Mouse (Mus musculus): ENCODE measurements at regions not wholly inside any gene's neighbourhood (a gene's known extent, or its start where the extent isn't known, plus 50 kb on each side); places are given as distances from the start of the nearest gene placed in this dataset.

DNA sequence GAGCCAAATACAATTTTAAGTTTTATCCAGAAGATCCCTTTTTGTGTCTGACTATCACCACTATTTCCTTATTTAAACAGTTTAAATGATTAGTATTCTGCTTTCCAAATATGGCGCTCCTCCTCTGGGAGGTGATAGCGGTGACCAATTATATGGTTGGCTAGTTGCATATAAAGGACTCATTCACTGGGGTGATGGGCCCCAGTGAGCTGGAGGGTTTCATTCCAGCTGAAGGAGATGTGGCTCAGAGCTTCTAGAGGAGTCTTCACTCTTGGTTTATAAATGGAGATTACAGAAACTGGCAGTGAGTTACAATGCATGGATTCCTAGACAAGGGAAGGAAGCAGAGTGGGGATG, 50.7 kb upstream of the Gm7361 start:
- Histone ChIP-seq H3K36me3 (ENCODE audit: control insufficient read depth, insufficient read depth, low read length) (no peaks in the 10 kb centered on the region), H3K4me2 (ENCODE audit: low read length) (no peak overlapping the region), H3K4me1 (ENCODE audit: control insufficient read depth, insufficient read depth, low read length) (peaks cover 11% of the 10 kb centered on the region), H3K4me3 (ENCODE audit: low read depth, low read length) (no peak overlapping the region), H3K9ac (ENCODE audit: low read depth, low read length) (no peak overlapping the region), H3K27ac (ENCODE audit: low read length) (no peak overlapping the region), H3K9me3 (replicated peaks; ENCODE audit: control insufficient read depth, low read length, poor library complexity, severe bottlenecking) (no peaks in the 10 kb centered on the region), H3K27me3 (ENCODE audit: control insufficient read depth, insufficient read depth, low read depth, low read length) (no peaks in the 10 kb centered on the region)
- no peak for ATAC-seq
- WGBS = 13% methylated on average over 2 of the region's 2 CpGs

DNA sequence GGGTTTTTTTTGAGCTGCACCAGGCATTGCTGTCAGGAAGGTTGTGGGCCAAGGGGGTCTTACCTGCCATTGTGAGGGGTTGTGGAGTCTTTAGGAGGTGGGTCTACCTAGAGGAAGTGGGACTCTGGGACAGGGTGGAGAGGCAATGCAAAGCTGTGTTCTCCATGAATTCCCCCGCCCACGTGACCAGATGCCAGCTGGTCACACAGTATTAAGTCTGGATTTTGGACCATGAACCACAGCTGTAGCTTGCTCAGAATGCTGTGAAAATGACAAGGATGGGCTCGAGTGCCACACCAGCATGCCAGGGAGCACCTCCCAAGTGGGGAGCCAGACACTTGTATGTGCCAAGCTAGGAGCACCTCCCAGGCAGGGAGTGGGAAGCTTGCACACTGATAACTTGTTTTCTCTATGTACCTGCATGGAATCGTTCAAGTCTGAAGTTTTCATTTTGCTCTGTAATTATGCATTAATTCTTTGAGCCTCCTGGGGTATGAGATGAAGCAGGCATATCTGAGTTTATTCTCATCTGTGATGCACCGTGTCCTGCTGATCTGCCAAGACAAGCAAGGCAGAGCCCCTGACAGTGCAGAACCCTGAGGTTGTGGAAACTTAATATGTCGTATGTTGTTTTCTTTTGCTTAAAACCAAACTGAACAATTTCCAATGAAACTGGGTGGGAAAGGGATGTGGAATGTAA, 51.3 kb upstream of the Gm7361 start:
- H3K36me3 ChIP-seq (ENCODE audit: control insufficient read depth, insufficient read depth, low read length) = no peaks in the 10 kb centered on the region
- H3K4me2 ChIP-seq (ENCODE audit: low read length) = no peak overlapping the region
- no peaks in the 10 kb centered on the region for H3K9me3 ChIP-seq (replicated peaks; ENCODE audit: control insufficient read depth, low read length, poor library complexity, severe bottlenecking)
- WGBS = 50% methylated on average over 6 of the region's 6 CpGs
- H3K4me1 ChIP-seq (ENCODE audit: control insufficient read depth, insufficient read depth, low read length) = peaks cover 8% of the 10 kb centered on the region; the same call in 1 of the 2 replicates
- no peak for ATAC-seq
- no peak overlapping the region for H3K4me3 ChIP-seq (ENCODE audit: low read depth, low read length)
- no peak overlapping the region for H3K9ac ChIP-seq (ENCODE audit: low read depth, low read length)
- H3K27ac ChIP-seq (ENCODE audit: low read length) = no peak overlapping the region
- no peaks in the 10 kb centered on the region for H3K27me3 ChIP-seq (ENCODE audit: control insufficient read depth, insufficient read depth, low read depth, low read length)

DNA sequence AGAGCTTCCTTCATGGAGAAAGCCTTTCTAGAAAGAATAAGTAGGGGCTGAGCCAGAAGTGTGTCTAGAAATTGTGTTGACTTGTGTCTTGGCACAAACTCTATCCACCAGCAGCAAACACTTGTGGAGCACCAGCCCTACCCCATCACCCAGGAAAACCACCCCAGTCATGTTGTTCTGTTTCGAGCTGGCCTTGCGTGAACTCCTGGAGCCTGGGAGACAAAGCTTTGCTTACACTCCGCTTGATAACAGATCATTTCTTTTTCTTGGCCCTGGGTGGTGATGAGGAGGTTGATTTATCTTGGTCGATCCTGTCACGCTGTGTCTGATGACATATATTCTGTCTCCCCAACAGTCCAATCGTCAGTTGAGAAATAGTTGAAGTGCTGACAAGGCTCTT, 55.0 kb upstream of the Gm7361 start:
- H3K27ac ChIP-seq (ENCODE audit: low read length) = no peak overlapping the region
- H3K9ac ChIP-seq (ENCODE audit: low read depth, low read length) = no peak overlapping the region
- H3K4me1 ChIP-seq (ENCODE audit: control insufficient read depth, insufficient read depth, low read length) = no peaks in the 10 kb centered on the region
- H3K4me3 ChIP-seq (ENCODE audit: low read depth, low read length) = no peak overlapping the region
- no peaks in the 10 kb centered on the region for H3K9me3 ChIP-seq (replicated peaks; ENCODE audit: control insufficient read depth, low read length, poor library complexity, severe bottlenecking)
- ATAC-seq = no peak
- no peaks in the 10 kb centered on the region for H3K36me3 ChIP-seq (ENCODE audit: control insufficient read depth, insufficient read depth, low read length)
- no peak overlapping the region for H3K4me2 ChIP-seq (ENCODE audit: low read length)
- no peaks in the 10 kb centered on the region for H3K27me3 ChIP-seq (ENCODE audit: control insufficient read depth, insufficient read depth, low read depth, low read length)
- 89% methylated on average over 6 of the region's 6 CpGs for WGBS

DNA sequence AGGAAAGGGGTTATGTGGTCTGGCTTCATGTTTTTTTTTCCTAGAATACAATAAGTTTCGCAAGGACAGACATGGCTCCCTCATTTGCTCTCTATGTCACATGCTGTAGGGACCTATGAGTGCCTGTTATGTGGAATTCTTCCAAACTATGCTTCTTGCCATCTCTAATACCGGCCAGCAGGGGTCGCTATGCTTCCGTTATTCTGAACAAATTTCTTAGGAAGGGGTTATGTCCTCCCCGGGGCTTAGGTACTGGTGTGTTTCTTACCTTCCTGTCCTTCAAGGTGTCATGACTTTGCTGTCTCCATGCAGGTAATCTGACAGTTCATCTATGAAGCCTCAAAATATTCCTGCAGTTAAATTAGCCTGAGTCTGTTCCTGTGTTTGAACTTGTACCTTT, 68.1 kb upstream of the Gm7361 start:
- peaks cover 3% of the 10 kb centered on the region; the same call in 1 of the 2 replicates for H3K4me1 ChIP-seq (ENCODE audit: control insufficient read depth, insufficient read depth, low read length)

DNA sequence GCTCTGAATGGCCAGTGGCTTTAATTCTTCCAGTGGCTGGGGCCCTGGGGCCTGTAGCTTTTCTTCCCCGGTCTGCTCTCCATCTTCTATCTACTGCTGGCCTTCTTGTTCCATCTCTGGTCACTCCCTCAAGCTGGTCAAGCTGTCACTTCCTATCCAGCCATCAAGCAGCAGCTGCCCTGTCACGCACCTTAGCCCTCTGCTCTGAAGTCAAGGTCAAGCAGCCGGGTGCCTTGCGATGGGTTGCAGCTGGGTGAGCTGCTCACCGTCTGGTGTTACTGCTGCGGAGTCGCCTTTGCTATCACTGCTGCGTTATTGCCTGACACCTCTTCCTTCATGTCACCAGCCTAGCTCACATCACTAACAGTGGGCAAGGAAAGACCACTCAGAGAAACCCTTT, 66.0 kb upstream of the Gm10220 start:
- peaks cover 3% of the 10 kb centered on the region; the same call in 1 of the 2 replicates for H3K4me1 ChIP-seq (ENCODE audit: control insufficient read depth, insufficient read depth, low read length)
- H3K27ac ChIP-seq (ENCODE audit: low read length) = no peak overlapping the region
- no peak overlapping the region for H3K4me3 ChIP-seq (ENCODE audit: low read depth, low read length)
- no peak for ATAC-seq
- no peaks in the 10 kb centered on the region for H3K27me3 ChIP-seq (ENCODE audit: control insufficient read depth, insufficient read depth, low read depth, low read length)
- H3K36me3 ChIP-seq (ENCODE audit: control insufficient read depth, insufficient read depth, low read length) = no peaks in the 10 kb centered on the region
- WGBS = 85% methylated on average over 8 of the region's 8 CpGs
- H3K9ac ChIP-seq (ENCODE audit: low read depth, low read length) = no peak overlapping the region
- 0 out of 2 replicates have a peak, but pooled peaks cover 5% of the 10 kb centered on the region for H3K9me3 ChIP-seq (replicated peaks; ENCODE audit: control insufficient read depth, low read length, poor library complexity, severe bottlenecking)
- H3K4me2 ChIP-seq (ENCODE audit: low read length) = no peak overlapping the region

More for the DNA sequence above, 68.1 kb upstream of the Gm7361 start:
- no peak overlapping the region for H3K4me3 ChIP-seq (ENCODE audit: low read depth, low read length)
- H3K36me3 ChIP-seq (ENCODE audit: control insufficient read depth, insufficient read depth, low read length) = no peaks in the 10 kb centered on the region
- no peaks in the 10 kb centered on the region for H3K9me3 ChIP-seq (replicated peaks; ENCODE audit: control insufficient read depth, low read length, poor library complexity, severe bottlenecking)
- no peak overlapping the region for H3K9ac ChIP-seq (ENCODE audit: low read depth, low read length)
- no peaks in the 10 kb centered on the region for H3K27me3 ChIP-seq (ENCODE audit: control insufficient read depth, insufficient read depth, low read depth, low read length)
- ATAC-seq = no peak
- 11% methylated on average over 5 of the region's 5 CpGs for WGBS
- H3K4me2 ChIP-seq (ENCODE audit: low read length) = no peak overlapping the region
- no peak overlapping the region for H3K27ac ChIP-seq (ENCODE audit: low read length)

DNA sequence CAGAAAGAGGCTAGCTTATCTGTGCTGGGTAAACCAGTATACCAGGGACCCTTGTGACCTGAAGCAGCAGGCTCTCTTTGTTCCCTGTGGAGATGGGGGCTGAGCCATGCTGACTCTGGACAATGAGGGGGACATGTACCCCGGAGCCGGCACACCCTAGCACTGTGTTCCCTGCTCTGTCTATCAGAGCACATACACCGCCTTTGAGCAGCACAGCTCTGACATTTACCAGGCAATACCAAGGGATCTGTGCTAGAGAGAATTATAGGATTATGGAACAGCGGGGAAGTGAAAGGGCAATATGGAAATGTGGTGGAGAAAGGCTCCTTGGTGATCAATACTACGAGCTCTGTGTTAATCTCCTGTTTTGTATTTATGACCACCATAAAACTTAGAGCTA, 64.2 kb upstream of the Gm10220 start:
- Histone ChIP-seq H3K4me3 (ENCODE audit: low read depth, low read length) (no peak overlapping the region), H3K36me3 (ENCODE audit: control insufficient read depth, insufficient read depth, low read length) (no peaks in the 10 kb centered on the region), H3K27me3 (ENCODE audit: control insufficient read depth, insufficient read depth, low read depth, low read length) (no peaks in the 10 kb centered on the region), H3K9me3 (replicated peaks; ENCODE audit: control insufficient read depth, low read length, poor library complexity, severe bottlenecking) (0 out of 2 replicates have a peak, but pooled peaks cover 5% of the 10 kb centered on the region), H3K4me2 (ENCODE audit: low read length) (no peak overlapping the region), H3K27ac (ENCODE audit: low read length) (no peak overlapping the region), H3K9ac (ENCODE audit: low read depth, low read length) (no peak overlapping the region), H3K4me1 (ENCODE audit: control insufficient read depth, insufficient read depth, low read length) (peaks cover 3% of the 10 kb centered on the region; the same call in 1 of the 2 replicates)
- ATAC-seq = peak; percentile 64; the same call in 1 of the 2 replicates
- 5% methylated on average over 5 of the region's 5 CpGs for WGBS

DNA sequence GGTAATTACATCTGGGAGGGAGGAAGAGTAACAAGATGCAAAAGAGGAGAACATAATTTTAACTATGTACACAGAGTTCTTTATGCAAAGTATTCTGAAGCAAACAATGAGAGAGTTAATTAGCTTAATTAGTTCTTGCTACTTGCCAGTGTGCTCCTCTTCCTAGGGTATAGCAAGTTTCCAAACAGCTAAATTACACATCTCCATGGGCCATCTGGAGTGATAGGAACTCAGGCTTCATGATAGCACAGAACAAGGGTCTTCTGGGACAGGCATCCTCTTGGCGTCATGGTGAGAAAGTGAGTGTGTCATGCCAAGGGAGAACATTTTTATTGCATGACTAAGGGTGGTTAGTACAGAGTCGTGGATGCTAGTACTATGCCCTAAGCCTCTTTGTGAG, 54.8 kb upstream of the Gm10220 start:
- 79% methylated on average over 2 of the region's 2 CpGs for WGBS
- Histone ChIP-seq H3K36me3 (ENCODE audit: control insufficient read depth, insufficient read depth, low read length) (no peaks in the 10 kb centered on the region), H3K27ac (ENCODE audit: low read length) (no peak overlapping the region), H3K9me3 (replicated peaks; ENCODE audit: control insufficient read depth, low read length, poor library complexity, severe bottlenecking) (no peaks in the 10 kb centered on the region), H3K9ac (ENCODE audit: low read depth, low read length) (no peak overlapping the region), H3K4me3 (ENCODE audit: low read depth, low read length) (no peak overlapping the region), H3K27me3 (ENCODE audit: control insufficient read depth, insufficient read depth, low read depth, low read length) (no peaks in the 10 kb centered on the region), H3K4me2 (ENCODE audit: low read length) (no peak overlapping the region), H3K4me1 (ENCODE audit: control insufficient read depth, insufficient read depth, low read length) (no peaks in the 10 kb centered on the region)
- no peak for ATAC-seq

DNA sequence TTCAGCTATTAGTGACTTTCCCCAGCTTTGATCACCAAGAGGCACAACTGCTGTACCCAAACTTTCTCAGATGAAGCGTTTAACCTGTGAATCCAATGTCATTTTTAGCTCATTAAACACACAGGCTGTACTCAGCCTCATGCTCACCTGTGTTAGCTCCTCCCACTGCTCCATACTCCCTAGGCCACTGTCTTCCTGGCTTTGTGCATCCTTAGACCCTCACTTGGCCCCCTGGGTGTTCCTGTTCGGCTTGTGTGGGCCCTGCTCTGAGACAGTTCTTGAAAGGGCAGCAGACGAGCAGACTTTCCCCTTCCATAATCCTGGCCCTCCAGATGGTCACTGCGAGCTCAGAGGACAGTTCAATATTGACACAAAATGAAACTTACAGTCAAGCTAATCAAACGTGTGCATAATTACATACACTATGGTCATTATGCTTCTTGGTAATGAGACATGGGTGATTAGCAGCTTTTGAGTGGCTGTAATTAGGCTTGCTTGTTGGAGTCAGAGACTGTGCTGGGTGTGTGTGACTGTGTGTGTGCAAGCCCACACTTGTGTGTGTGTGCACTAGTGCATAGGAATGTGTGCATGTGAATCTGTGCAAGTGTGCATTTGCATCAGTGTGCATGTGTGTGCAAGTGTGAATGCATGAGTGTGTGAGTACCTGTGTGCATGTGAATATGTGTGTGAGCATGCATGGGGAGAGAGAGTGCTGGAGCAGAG, 50.6 kb upstream of the Gm10220 start:
- Histone ChIP-seq H3K36me3 (ENCODE audit: control insufficient read depth, insufficient read depth, low read length) (no peaks in the 10 kb centered on the region), H3K4me2 (ENCODE audit: low read length) (no peak overlapping the region), H3K4me1 (ENCODE audit: control insufficient read depth, insufficient read depth, low read length) (no peaks in the 10 kb centered on the region), H3K9me3 (replicated peaks; ENCODE audit: control insufficient read depth, low read length, poor library complexity, severe bottlenecking) (no peaks in the 10 kb centered on the region), H3K4me3 (ENCODE audit: low read depth, low read length) (no peak overlapping the region), H3K27ac (ENCODE audit: low read length) (no peak overlapping the region), H3K9ac (ENCODE audit: low read depth, low read length) (no peak overlapping the region), H3K27me3 (ENCODE audit: control insufficient read depth, insufficient read depth, low read depth, low read length) (no peaks in the 10 kb centered on the region)
- no peak for ATAC-seq
- 55% methylated on average over 5 of the region's 5 CpGs for whole genome bisulfite sequencing

DNA sequence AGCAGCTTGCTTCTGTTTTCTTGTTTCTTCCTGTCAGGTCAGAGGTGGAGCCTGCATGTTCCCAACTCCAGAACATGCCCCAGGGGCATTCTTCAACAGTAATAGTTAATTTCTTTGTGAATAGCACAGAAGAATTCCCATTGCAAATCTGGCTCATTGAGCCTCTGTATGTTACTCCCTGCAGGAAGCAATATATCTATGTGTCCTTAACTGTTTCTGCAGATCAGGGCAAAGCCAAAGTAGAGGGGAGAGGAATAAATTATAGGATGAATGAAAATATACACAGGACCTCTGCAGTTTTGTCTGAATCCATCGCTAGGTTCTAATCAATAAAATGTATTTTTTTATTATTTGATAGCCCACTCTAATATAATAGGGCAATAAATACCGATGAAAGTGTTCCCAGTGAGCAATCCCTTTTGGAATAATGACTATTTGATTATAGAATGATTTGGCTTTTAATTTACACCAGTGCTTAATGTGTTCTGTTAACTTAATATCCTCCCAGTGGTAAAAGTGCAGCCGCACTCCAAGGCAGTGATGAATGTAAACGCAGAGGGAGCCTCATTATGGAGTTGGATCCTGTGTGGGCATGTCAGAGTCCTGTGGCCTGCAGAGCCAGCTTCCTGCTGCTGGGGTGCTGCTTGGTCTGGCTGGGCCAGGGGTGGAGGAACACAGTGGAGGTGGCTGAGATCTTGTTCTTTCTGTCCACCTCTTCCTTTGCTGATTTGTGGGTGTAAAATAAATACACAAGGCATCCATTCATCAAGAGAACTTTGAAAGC, 49.7 kb upstream of the Gm10220 start:
- no peaks in the 10 kb centered on the region for H3K27me3 ChIP-seq (ENCODE audit: control insufficient read depth, insufficient read depth, low read depth, low read length)
- no peak overlapping the region for H3K4me3 ChIP-seq (ENCODE audit: low read depth, low read length)
- H3K27ac ChIP-seq (ENCODE audit: low read length) = no peak overlapping the region
- H3K4me1 ChIP-seq (ENCODE audit: control insufficient read depth, insufficient read depth, low read length) = no peaks in the 10 kb centered on the region
- no peak for ATAC-seq
- H3K4me2 ChIP-seq (ENCODE audit: low read length) = no peak overlapping the region
- no peaks in the 10 kb centered on the region for H3K9me3 ChIP-seq (replicated peaks; ENCODE audit: control insufficient read depth, low read length, poor library complexity, severe bottlenecking)
- H3K9ac ChIP-seq (ENCODE audit: low read depth, low read length) = no peak overlapping the region
- no peaks in the 10 kb centered on the region for H3K36me3 ChIP-seq (ENCODE audit: control insufficient read depth, insufficient read depth, low read length)
- 77% methylated on average over 4 of the region's 4 CpGs for WGBS
